Mouse (Mus musculus): ENCODE measurements at regions not wholly inside any gene's neighbourhood (a gene's known extent, or its start where the extent isn't known, plus 50 kb on each side); places are given as distances from the start of the nearest gene placed in this dataset.
"Not testable (repeated sequence)": the region's sequence is repeated elsewhere in the genome, so short reads cannot be mapped to it uniquely, and the experiment has no call there.

DNA sequence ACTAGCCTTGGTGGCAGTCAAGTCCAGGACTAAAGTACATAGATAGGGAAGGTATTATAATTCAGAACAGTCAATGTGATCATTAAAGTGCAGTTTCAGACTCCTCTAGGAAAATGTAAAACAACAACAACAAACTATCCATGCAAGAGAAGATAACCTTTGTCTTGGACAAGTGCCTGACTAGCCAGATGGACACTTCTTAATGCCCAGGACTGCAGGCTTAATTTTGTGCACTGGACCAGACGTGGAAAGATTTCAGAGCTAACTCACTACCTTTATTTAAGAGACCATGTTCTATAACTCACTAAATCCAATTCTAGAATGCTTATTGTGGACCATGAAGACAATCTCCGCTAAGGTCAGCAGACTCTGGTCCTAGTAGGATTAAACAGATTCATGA lies 215.6 kb upstream of the Stxbp5 start:
- in situ Hi-C loops (cut with MboI; ENCODE audit: unreplicated experiment in 2 of 2), result no loop called here

DNA sequence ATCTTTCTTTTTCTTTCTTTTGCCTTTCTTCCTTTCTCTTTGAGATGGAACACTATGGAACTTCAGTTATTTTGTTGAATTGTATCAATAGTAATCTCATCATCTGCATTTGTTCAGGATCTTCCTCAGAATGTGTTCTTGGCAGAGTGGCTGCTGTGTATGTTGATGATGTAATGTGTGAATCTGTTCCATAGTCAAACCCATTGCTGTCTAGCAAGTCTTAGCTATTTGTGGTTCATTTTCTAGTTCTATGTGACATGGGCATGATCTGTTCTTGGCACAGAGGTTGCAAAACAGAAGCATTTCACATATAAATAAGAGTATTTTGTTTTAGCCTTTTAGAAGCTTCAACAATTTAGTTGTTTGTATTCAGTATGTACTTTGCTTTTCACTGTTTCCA lies 212.4 kb upstream of the Stxbp5 start:
- in situ Hi-C loops (cut with MboI; ENCODE audit: unreplicated experiment in 2 of 2), result no loop called here

DNA sequence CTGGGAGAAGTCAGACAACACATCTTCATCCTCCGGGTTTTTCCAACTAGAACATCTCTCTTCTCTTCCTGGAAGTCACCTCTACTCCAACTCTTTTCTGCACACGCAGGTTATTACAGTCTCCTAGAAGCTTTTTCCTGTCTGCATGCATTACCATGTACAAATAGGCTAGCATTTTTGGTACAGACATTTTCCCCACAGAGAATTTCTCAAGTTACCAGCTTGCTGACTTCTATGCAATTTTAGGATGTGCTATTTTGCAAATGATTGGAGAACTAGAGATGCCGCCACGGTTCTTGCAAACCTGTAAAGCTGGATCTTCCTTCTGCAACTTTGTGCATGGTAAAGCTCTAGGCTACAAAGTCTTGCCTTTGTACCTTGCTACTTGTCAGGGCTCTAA lies 210.2 kb upstream of the Stxbp5 start:
- in situ Hi-C loops (cut with MboI; ENCODE audit: unreplicated experiment in 2 of 2), result no loop called here

DNA sequence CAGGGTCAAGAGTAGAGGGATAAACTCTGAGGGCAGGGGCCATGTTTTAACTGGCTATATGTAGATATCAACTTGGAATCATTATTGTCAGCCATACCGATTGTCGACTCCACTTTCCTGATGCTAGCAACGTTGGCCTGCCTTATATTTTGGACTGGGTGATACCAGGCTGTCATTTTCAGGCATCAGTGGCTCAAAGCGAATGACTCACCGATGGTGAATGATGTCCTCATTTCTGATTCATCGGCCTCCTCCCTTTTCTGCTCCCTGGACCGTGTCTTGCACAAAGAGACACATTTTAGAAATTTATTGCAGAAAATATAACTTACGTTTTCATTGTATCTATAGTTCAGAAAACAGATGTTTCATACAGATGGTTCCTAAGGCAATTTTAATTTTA lies 209.0 kb upstream of the Stxbp5 start:
- in situ Hi-C loops (cut with MboI; ENCODE audit: unreplicated experiment in 2 of 2), result loop anchor here in 1 of 2 experiments (10.0 kb wide), 1 partner anchor 205 kb away; the partner anchor contains the start of gene Stxbp5

- in situ Hi-C loops (cut with MboI; ENCODE audit: unreplicated experiment in 2 of 2), result loop anchor here in 1 of 2 experiments (10.0 kb wide), 1 partner anchor 202 kb away; the partner anchor contains the start of gene Stxbp5
Measured at GRCm38 (mm10) chr10:10107123-10107525, 206.2 kb upstream of the Stxbp5 start.

DNA sequence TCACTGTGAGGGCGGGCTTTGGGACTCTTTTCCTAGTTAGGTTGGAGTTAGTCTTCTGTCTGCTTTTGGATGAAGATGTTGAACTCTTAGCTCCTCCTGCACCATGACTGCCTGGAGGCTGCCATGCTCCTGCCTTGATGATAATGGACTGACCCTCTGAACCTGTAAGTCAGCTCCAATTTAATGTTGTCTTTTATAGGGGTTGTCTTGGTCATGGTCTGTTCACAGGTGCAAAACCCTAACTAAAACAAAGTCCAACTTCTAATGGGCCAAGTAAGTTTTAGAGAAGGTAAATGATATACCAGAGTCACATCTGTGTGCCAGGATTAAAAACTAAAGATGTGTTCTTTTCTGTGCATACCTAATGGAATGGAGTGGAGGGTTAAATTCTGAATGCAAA lies 205.8 kb upstream of the Stxbp5 start:
- in situ Hi-C loops (cut with MboI; ENCODE audit: unreplicated experiment in 2 of 2), result loop anchor here in 1 of 2 experiments (10.0 kb wide), 1 partner anchor 202 kb away; the partner anchor contains the start of gene Stxbp5

DNA sequence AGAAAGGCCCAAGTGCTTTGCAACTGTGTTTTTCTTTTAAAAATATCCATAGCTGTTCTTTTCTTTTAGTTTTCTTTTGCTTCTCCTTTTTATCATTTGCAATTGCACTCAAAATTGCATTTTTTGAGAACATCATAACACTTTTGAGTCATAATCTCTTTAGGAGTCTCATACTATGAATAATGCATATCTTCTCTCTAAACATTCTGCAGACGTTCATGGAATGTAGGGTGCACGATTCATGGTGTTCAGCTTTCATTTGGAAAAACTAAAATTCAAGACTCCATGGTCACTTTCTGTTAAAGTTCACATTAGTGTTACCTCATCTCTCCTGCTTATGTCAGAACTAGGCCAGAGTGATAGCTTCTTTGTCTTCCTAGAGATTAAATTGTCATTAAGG lies 200.8 kb upstream of the Stxbp5 start:
- in situ Hi-C loops (cut with MboI; ENCODE audit: unreplicated experiment in 2 of 2), result loop anchor here in 1 of 2 experiments (10.0 kb wide), 1 partner anchor 197 kb away; the partner anchor contains the start of gene Stxbp5

DNA sequence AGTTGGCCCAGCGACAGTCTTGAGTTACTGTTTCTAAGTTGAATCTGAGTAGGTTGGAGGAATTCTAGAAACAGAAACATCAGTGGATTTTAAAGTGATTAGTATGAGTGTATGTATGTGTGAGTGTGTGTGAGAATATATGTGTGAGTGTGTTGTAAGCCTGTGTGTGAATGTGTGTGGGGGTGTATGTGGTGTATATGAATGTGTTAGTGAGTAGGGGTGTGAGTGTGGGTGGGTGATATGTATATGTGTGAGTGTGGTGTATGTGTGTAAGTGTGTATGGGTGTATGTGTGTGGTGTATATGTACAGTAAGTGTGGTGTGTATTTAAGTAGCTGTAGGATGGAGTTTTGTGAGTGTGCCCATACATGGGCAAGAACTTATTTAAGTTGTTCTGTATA lies 197.6 kb upstream of the Stxbp5 start:
- in situ Hi-C loops (cut with MboI; ENCODE audit: unreplicated experiment in 2 of 2), result no loop called here

DNA sequence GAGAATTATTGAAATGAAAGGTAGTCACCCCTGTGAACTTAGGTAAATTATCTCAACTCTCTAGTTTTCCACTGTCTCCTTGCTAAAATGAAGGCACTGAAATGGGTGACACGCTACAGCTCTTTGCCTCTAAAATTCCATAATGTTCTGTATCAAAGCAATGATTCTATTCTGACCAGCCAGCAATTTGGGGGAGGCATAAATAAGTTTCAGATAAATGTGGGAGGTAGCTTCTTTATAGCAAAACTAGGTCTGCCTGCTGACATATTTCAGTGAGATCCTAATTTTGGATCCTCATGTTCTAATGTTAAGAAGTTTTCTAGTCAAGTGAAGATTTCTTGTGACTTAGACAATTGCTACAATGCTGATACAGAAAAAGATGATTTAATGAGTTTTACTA lies 193.2 kb upstream of the Stxbp5 start:
- in situ Hi-C loops (cut with MboI; ENCODE audit: unreplicated experiment in 2 of 2), result no loop called here

- in situ Hi-C loops (cut with MboI; ENCODE audit: unreplicated experiment in 2 of 2), result no loop called here
Measured at GRCm38 (mm10) chr10:10093713-10094112, 192.8 kb upstream of the Stxbp5 start.

DNA sequence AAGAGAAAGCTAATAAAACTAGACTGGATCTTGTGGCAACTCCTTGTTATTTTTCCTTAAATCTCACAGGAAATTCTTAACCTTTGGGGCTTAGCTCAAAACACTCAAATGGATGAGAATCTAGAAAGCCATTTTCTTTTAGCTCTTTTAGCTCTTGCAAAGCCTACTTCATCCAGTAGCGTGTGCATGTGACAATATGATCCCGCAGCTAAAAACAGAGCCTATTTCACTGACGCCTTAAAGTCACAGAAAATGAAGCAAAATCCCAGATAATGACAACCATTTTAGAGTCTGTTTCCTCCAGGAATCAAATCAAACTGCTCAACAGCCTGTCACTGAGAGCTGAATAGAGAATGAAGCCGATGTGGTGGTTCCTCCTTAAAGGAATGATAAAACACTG lies 185.1 kb upstream of the Stxbp5 start:
- in situ Hi-C loops (cut with MboI; ENCODE audit: unreplicated experiment in 2 of 2), result no loop called here

- in situ Hi-C loops (cut with MboI; ENCODE audit: unreplicated experiment in 2 of 2), result no loop called here
Measured at GRCm38 (mm10) chr10:10070146-10070545, 169.3 kb upstream of the Stxbp5 start.

DNA sequence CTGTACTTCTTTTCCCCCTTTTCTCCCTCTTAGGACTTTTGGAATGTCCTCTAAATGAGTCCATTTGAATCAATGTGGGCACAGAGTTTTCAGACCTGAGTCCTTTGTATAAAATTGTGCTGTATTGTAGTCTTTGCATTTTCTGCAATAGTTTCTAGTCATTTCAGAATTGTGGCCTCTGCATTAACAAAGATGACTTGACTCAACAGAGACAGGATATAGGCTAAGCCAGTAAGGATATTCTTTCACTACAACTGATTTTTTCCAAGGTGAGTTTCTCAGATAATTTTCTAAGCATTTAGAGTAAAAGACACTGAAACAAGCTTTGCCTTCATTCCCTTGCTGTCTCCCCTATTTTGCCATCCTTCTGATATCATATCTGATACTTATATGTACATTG lies 168.8 kb upstream of the Stxbp5 start:
- in situ Hi-C loops (cut with MboI; ENCODE audit: unreplicated experiment in 2 of 2), result not testable (repeated sequence)

DNA sequence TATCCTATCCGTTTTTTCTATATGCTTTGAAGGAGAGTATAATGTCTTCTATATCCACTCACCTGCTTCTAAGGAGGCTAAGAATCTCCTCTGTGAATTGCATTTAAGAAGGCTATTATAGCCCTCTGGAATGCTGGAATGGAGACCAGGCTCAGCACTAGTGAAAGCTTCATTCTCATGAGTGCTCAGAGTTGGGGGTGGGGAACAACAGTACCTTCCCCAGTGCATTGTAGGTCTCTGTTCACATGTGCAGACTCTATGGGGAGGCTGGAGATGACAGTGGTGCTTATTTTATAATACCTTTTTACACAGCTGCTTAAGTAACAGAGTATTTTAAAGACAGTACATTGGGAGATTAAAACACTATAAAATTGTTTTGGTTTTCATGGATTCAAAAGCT lies 145.9 kb upstream of the Stxbp5 start:
- in situ Hi-C loops (cut with MboI; ENCODE audit: unreplicated experiment in 2 of 2), result no loop called here

GRCm38 (mm10) chr10:10046318-10046717 lies 145.4 kb upstream of the Stxbp5 start:
- in situ Hi-C loops (cut with MboI; ENCODE audit: unreplicated experiment in 2 of 2), result no loop called here

GRCm38 (mm10) chr10:10009244-10009643 lies 108.4 kb upstream of the Stxbp5 start:
- in situ Hi-C loops (cut with MboI; ENCODE audit: unreplicated experiment in 2 of 2), result no loop called here

DNA sequence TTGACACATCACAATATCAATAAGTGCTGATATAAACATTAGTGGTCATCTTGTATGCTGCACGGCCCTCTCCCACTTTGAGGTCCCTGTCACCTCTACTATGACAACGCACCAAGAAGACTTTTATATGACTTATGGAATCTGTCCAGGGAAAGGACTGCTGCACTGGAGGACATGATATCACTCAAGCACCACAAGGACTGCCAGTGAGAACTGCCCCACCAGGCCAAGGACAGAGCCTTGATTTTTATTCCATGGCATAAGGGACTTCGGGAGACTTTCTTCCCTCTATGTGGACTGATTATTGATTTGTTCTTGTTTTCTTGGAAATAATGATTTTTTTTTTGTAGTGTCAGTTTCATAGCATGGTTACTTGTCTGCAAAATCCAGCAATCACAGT lies 97.7 kb upstream of the Stxbp5 start:
- in situ Hi-C loops (cut with MboI; ENCODE audit: unreplicated experiment in 2 of 2), result no loop called here

DNA sequence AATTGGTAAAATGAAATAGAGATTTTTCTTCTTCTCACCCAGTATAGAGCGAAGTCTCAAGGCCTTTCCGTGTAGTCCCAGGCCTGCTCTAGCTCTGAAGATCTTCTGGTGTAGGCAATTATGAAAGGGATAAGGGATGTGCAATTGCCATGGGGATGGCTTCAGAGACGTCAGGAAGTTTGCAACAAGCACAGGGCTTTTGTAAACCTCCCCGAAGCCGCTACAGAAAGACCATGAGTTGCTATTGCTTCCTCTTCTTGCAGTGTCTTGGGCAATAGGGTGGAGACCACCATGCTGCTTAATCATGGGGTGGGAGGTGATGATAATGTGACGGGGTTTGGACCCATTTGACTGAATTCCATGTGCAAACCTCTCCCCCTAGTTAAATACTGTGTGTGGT lies 95.3 kb upstream of the Stxbp5 start:
- in situ Hi-C loops (cut with MboI; ENCODE audit: unreplicated experiment in 2 of 2), result no loop called here

GRCm38 (mm10) chr10:9992798-9993197 lies 91.9 kb upstream of the Stxbp5 start:
- in situ Hi-C loops (cut with MboI; ENCODE audit: unreplicated experiment in 2 of 2), result no loop called here

GRCm38 (mm10) chr10:9985407-9985806 lies 84.5 kb upstream of the Stxbp5 start:
- in situ Hi-C loops (cut with MboI; ENCODE audit: unreplicated experiment in 2 of 2), result no loop called here

DNA sequence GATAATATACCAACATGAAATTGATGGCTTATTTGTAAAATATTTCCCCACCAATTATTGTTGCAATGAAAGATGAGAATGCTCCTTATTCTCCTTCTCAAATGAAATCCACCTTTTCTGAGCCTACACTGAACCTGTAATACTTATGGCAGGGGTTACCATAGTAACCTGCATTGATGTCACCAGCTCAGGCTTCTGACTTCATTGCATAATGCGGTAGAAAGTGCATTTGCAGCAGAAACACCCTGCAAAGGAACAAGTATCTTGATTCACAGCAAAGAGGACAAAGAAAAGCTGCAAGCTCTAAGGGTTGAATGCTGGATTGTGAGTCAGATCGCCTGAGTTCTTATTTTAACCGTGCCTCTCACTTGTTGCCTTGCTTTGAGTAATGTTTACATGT lies 75.5 kb upstream of the Stxbp5 start:
- in situ Hi-C loops (cut with MboI; ENCODE audit: unreplicated experiment in 2 of 2), result no loop called here

Measured in v-Abl transformed pro-B cells (cell line).